Mouse (Mus musculus): ENCODE results near the gene Fam107a.

Fam107a gene

GRCm38 (mm10) chr14:8255076-8255729 is 62.6 kb downstream of the Fam107a start:
- DNase-seq = peak; percentile 83 to 86

GRCm38 (mm10) chr14:8251330-8251885 is 66.4 kb downstream of the Fam107a start:
- peak; percentile 66 to 71 for DNase-seq

- DNase-seq = no peak
Measured at GRCm38 (mm10) chr14:8250141-8250871, 67.5 kb downstream of the Fam107a start.

- no peak for DNase-seq
Measured at GRCm38 (mm10) chr14:8249206-8249605, 68.6 kb downstream of the Fam107a start.

GRCm38 (mm10) chr14:8246878-8247277 is 70.9 kb downstream of the Fam107a start:
- no peak for DNase-seq
